Comparison of ENCODE assay signal across 9 mouse cellular contexts in the genomic region with DNA sequence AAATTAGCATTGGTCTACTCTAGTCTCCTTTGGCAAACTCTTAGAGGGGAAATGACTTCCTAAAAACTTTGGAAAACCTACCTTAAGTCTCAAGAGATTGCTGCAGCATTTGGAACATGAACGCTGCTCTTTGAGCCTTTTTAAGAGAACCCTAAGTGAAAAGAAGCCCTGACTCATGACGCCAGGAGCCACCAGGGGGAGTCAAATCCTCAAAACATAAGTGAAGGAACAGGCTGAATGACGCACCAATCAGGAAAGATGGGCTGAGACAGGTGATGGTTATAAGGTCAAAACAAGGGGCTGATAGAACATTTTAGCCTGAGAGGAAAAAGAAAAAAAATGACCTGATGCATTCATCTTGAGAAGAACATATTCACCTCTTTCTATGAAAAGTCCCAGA.
DNase-seq lines count a peak whose midpoint lies in the region; ATAC-seq and TF ChIP-seq lines count a peak whose summit lies in the region.
"Had no signal": no experiment of that assay in that cellular context is flagged by ENCODE, and none has a peak within 500 bp of the region (broad histone marks: within the 10 kb centered on the region; RNA-seq: fewer than 3 reads in every experiment).

No protein-coding gene starts in this region.

- no peaks in the 10 kb centered on the region for H3K79me2 ChIP-seq in CH12.LX (replicated peaks; ENCODE audit: control insufficient read depth, extremely low read depth, insufficient read depth, poor library complexity, severe bottlenecking)

- dilution Hi-C loops in CH12.LX (cut with MboI; ENCODE audit: extremely low pct_ligation_motif_present, extremely low pct_unique_long_range_greater_than_20kb, low sequenced_read_pairs) = no loop called here

- H3K4me1 ChIP-seq in CH12.LX (ENCODE audit: control insufficient read depth in 1 of 2, insufficient read depth in 2 of 2) = no peaks in the 10 kb centered on the region
- H3K4me1 ChIP-seq in cortical plate, adult 2 months (ENCODE audit: control insufficient read depth, insufficient read depth, low read length) = no peaks in the 10 kb centered on the region

- no peaks in the 10 kb centered on the region for H3K27me3 ChIP-seq in CH12.LX (replicated peaks)

- TF ChIP-seq CTCF in CH12.LX (conservative IDR thresholded peaks at IDR 0.05 in 1 of 2, IDR thresholded peaks at IDR 0.05 in 1 of 2; ENCODE audit: low read depth in 2 of 2, low read length in 2 of 2) = peak; percentile 22 to 85; a peak in 3 of 4 replicates
- TF ChIP-seq CTCF in cortical plate, adult 2 months (IDR thresholded peaks at IDR 0.05; ENCODE audit: extremely low read depth, insufficient read depth, low read length) = peak; percentile 83
- TF ChIP-seq CTCF in layer of hippocampus, adult 2 months (conservative IDR thresholded peaks at IDR 0.05) = peak; percentile 95

- peak; percentile 78 for TF ChIP-seq RAD21 in CH12.LX (IDR thresholded peaks at IDR 0.05; ENCODE audit: low read depth, low read length)

- TF ChIP-seq POLR2A in CH12.LX (IDR thresholded peaks at IDR 0.05; ENCODE audit: low read depth, low read length) = no peak
- TF ChIP-seq POLR2A in cortical plate, adult 2 months (IDR thresholded peaks at IDR 0.05; ENCODE audit: extremely low read depth, insufficient read depth, low read length) = no peak

- H3K9ac ChIP-seq in CH12.LX (ENCODE audit: insufficient read depth, low read depth) = no peak overlapping the region
- H3K9ac ChIP-seq: limb, embryonic 13.5 days had no signal

- H3K36me3 ChIP-seq in CH12.LX (replicated peaks in 1 of 2; ENCODE audit: control insufficient read depth in 1 of 2, insufficient read depth in 1 of 2, low read length in 1 of 2) = no peaks in the 10 kb centered on the region
- H3K36me3 ChIP-seq: limb, embryonic 13.5 days had no signal

- no peaks in the 10 kb centered on the region for H3K9me3 ChIP-seq in CH12.LX (replicated peaks; ENCODE audit: low read length)
- H3K9me3 ChIP-seq: limb, embryonic 13.5 days had no signal

- DNase-seq in CH12.LX (ENCODE audit: extremely low read depth) = peak; percentile 75
- DNase-seq in adipocyte (ENCODE audit: low spot score) = peak; percentile 84
- DNase-seq in gastrocnemius, postnatal 25 days = peak; percentile 15
- DNase-seq in layer of hippocampus, adult 2 months (ENCODE audit: low spot score in 2 of 2) = peak; percentile 76 to 88
- DNase-seq in lung, postnatal 36 days = peak; percentile 92
- peak; percentile 70 for DNase-seq in right cerebral cortex, postnatal 25 days

- no peak for ATAC-seq in erythroblast, adult 5-6 weeks (replicated peaks; ENCODE audit: low FRiP score, poor library complexity, severe bottlenecking)

- in situ Hi-C loops in CH12.LX (cut with MboI; ENCODE audit: low pct_ligation_motif_present, low pct_unique_long_range_greater_than_20kb, low sequenced_read_pairs) = loop anchor here (10.0 to 25.0 kb wide), 2 partner anchors 348 to 520 kb away; no protein-coding TSS in a partner anchor

- no peak overlapping the region for H3K4me3 ChIP-seq in CH12.LX (replicated peaks in 1 of 3; ENCODE audit: low read depth in 2 of 3, low read length in 2 of 3, poor library complexity in 1 of 3)
- H3K4me3 ChIP-seq in cortical plate, adult 2 months (ENCODE audit: insufficient read depth, low read length) = no peak overlapping the region
- H3K4me3 ChIP-seq in layer of hippocampus, adult 2 months = no peak overlapping the region
- H3K4me3 ChIP-seq: limb, embryonic 13.5 days had no signal

- no peak overlapping the region for H3K27ac ChIP-seq in CH12.LX (ENCODE audit: insufficient read depth, low read depth)
- H3K27ac ChIP-seq in cortical plate, adult 2 months (ENCODE audit: insufficient read depth, low read length) = no peak overlapping the region
- H3K27ac ChIP-seq in layer of hippocampus, adult 2 months = no peak overlapping the region
- H3K27ac ChIP-seq: limb, embryonic 13.5 days had no signal

- TF ChIP-seq EP300 in CH12.LX (IDR thresholded peaks at IDR 0.05; ENCODE audit: low read length) = no peak

- no peak overlapping the region for H3K4me2 ChIP-seq in CH12.LX (ENCODE audit: insufficient read depth, low read depth, poor library complexity, severe bottlenecking)
- H3K4me2 ChIP-seq: limb, embryonic 13.5 days had no signal

TF ChIP-seq in CH12.LX, 34 proteins besides CTCF, POLR2A, EP300 and RAD21:
- TF ChIP-seq POLR2AphosphoS2 (IDR thresholded peaks at IDR 0.05; ENCODE audit: low read depth, low read length) (no peak), SMC3 (IDR thresholded peaks at IDR 0.05; ENCODE audit: low read depth, low read length) (peak; percentile 91), ZC3H11A (IDR thresholded peaks at IDR 0.05; ENCODE audit: low read depth, low read length) (peak; percentile 62; the same call in 1 of the 2 replicates)
TF ChIP-seq in CH12.LX: peak in this region for 2.

Comparison
In these comparisons a context has a peak if more than half of its experiments do, and no peak if none do; other contexts are left out.
1. DNase-seq: peak in every context shown above with its lines; median percentile 92 in lung, postnatal 36 days; 84 in adipocyte; 82 in layer of hippocampus, adult 2 months; 75 in CH12.LX; 70 in right cerebral cortex, postnatal 25 days; 15 in gastrocnemius, postnatal 25 days.